Mouse (Mus musculus) hindbrain, embryonic 16.5 days (tissue): ENCODE data around the gene Nudt14. TPM values are rescaled to one million over a fixed set of nuclear protein-coding genes. Genes with fewer than 3 reads are reported as not detected.

Experiments used
- ATAC-seq: fragments of 200-750 bp; cut with Nextera tagmentation; 2 replicates; pipeline ENCODE4 v1.8.0; 2017; ENCODE audit warnings: moderate TSS enrichment, moderate library complexity
- H3K27ac ChIP-seq: fragments of 300-500 bp; sonication (generic); 2 replicates; pipeline ENCODE4 v1.5.1; 2014; ENCODE audit warnings: low read depth, mild to moderate bottlenecking, control low read depth, low read length, moderate library complexity
- H3K27me3 ChIP-seq: fragments of 300-500 bp; sonication (generic); replicated peaks from 2 replicates; pipeline ENCODE4 v1.6.1; 2014; ENCODE audit warnings: low read length; ENCODE audit not compliant: control insufficient read depth, insufficient read depth
- H3K36me3 ChIP-seq: fragments of 300-500 bp; sonication (generic); 2 replicates; pipeline ENCODE4 v1.6.1; 2014; ENCODE audit warnings: mild to moderate bottlenecking, low read length, moderate library complexity, mixed read lengths; ENCODE audit not compliant: control insufficient read depth, insufficient read depth
- H3K4me1 ChIP-seq: fragments of 300-500 bp; sonication (generic); 2 replicates; pipeline ENCODE4 v1.6.1; 2014; ENCODE audit warnings: low read depth, low read length; ENCODE audit not compliant: control insufficient read depth, insufficient read depth
- H3K4me2 ChIP-seq: fragments of 300-500 bp; sonication (generic); 2 replicates; pipeline ENCODE4 v1.6.1; 2014; ENCODE audit warnings: mild to moderate bottlenecking, low read length, control low read depth, moderate library complexity
- H3K4me3 ChIP-seq: fragments of 300-500 bp; sonication (generic); 2 replicates; pipeline ENCODE4 v1.5.1; 2014; ENCODE audit warnings: mild to moderate bottlenecking, low read length, control low read depth, moderate library complexity
- H3K9ac ChIP-seq: fragments of 300-500 bp; sonication (generic); 2 replicates; pipeline ENCODE4 v1.6.1; 2014; ENCODE audit warnings: low read depth, mild to moderate bottlenecking, control low read depth, low read length, moderate library complexity
- H3K9me3 ChIP-seq: fragments of 300-500 bp; sonication (generic); 2 replicates; pipeline ENCODE4 v1.6.1; 2014; ENCODE audit warnings: mild to moderate bottlenecking, low read length, moderate library complexity; ENCODE audit not compliant: control insufficient read depth
- WGBS: fragments of 180-500 bp; shearing (Covaris S2); extraction: QIAGEN DNeasy Blood & Tissue Kit; methylation state at CpG from one replicate; pipeline ENCODE4 v1.1.7; 2014; 5-methylcytosine and 5-hydroxymethylcytosine counted together
- polyA plus RNA-seq: library from polyadenylated mRNA; unstranded; fragments of >200 nt; fragmentation: Nextera tagmentation; extraction: Ambion mirVana; gene quantifications from 2 replicates; pipeline ENCODE4 v1.2.1, GENCODE M21; 2015

Nudt14 gene
- 54.2 and 57.3 TPM in 2 replicates for polyA plus RNA-seq

GRCm38 (mm10) chr12:112941776-112942713, at the start of gene Nudt14:
Gene Nudt14, minus strand, starts transcription at chr12:112942124.
- Histone ChIP-seq H3K36me3 (no peaks in the 10 kb centered on the region), H3K27me3 (no peaks in the 10 kb centered on the region), H3K4me1 (peaks cover 12% of the 10 kb centered on the region), H3K9ac (peak within 1 kb of the TSS; percentile 84), H3K27ac (peak within 1 kb of the TSS; percentile 80), H3K4me3 (peak within 1 kb of the TSS; percentile 67), H3K4me2 (peak within 1 kb of the TSS; percentile 81), H3K9me3 (no peaks in the 10 kb centered on the region)
- WGBS: 2% methylated on average over 58 of the region's 58 CpGs
- ATAC-seq: peak; percentile 84

- no peak overlapping the region for H3K4me2 ChIP-seq
- ATAC-seq: no peak
- 100% methylated on average over 2 of the region's 2 CpGs for WGBS
- no peak overlapping the region for H3K4me3 ChIP-seq
- peaks cover 17% of the 10 kb centered on the region; the same call in 1 of the 2 replicates for H3K36me3 ChIP-seq
- H3K4me1 ChIP-seq: no peaks in the 10 kb centered on the region
- H3K27ac ChIP-seq: no peak overlapping the region
- H3K9me3 ChIP-seq: no peaks in the 10 kb centered on the region
- H3K9ac ChIP-seq: no peak overlapping the region
- no peaks in the 10 kb centered on the region for H3K27me3 ChIP-seq
Observed at GRCm38 (mm10) chr12:112991444-112991843, 49.5 kb upstream of the Nudt14 start.

- no peaks in the 10 kb centered on the region for H3K27me3 ChIP-seq
- no peak overlapping the region for H3K27ac ChIP-seq
- no peak overlapping the region for H3K4me2 ChIP-seq
- H3K4me3 ChIP-seq: no peak overlapping the region
- H3K9me3 ChIP-seq: no peaks in the 10 kb centered on the region
- ATAC-seq: no peak
- WGBS: 84% methylated on average over 5 of the region's 5 CpGs
- peaks cover 17% of the 10 kb centered on the region; the same call in 1 of the 2 replicates for H3K36me3 ChIP-seq
- no peaks in the 10 kb centered on the region for H3K4me1 ChIP-seq
- no peak overlapping the region for H3K9ac ChIP-seq
Observed at GRCm38 (mm10) chr12:112990706-112991405, 48.9 kb upstream of the Nudt14 start.

- WGBS: 71% methylated on average over 6 of the region's 6 CpGs
- H3K9ac ChIP-seq: no peak overlapping the region
- H3K4me3 ChIP-seq: no peak overlapping the region
- no peak overlapping the region for H3K27ac ChIP-seq
- peaks cover 21% of the 10 kb centered on the region; the same call in 1 of the 2 replicates for H3K36me3 ChIP-seq
- no peak overlapping the region for H3K4me2 ChIP-seq
- no peak for ATAC-seq
- H3K27me3 ChIP-seq: no peaks in the 10 kb centered on the region
- no peaks in the 10 kb centered on the region for H3K4me1 ChIP-seq
- no peaks in the 10 kb centered on the region for H3K9me3 ChIP-seq
Observed at GRCm38 (mm10) chr12:112987877-112988276, 46.0 kb upstream of the Nudt14 start.

- Histone ChIP-seq H3K4me3 (no peak overlapping the region), H3K4me1 (no peaks in the 10 kb centered on the region), H3K27ac (no peak overlapping the region), H3K27me3 (no peaks in the 10 kb centered on the region), H3K4me2 (no peak overlapping the region), H3K9me3 (no peaks in the 10 kb centered on the region), H3K36me3 (peaks cover 24% of the 10 kb centered on the region; the same call in 1 of the 2 replicates), H3K9ac (no peak overlapping the region)
- 94% methylated on average over 6 of the region's 6 CpGs for WGBS
- ATAC-seq: no peak
Observed at GRCm38 (mm10) chr12:112985346-112985745, 43.4 kb upstream of the Nudt14 start.

- Histone ChIP-seq H3K4me2 (no peak overlapping the region), H3K4me1 (peaks cover 13% of the 10 kb centered on the region), H3K36me3 (peaks cover 32% of the 10 kb centered on the region), H3K4me3 (no peak overlapping the region), H3K9me3 (no peaks in the 10 kb centered on the region), H3K27me3 (no peaks in the 10 kb centered on the region), H3K9ac (no peak overlapping the region), H3K27ac (no peak overlapping the region)
- WGBS: 46% methylated on average over 2 of the region's 2 CpGs
- no peak for ATAC-seq
Observed at GRCm38 (mm10) chr12:112982031-112982430, 40.1 kb upstream of the Nudt14 start.

- H3K4me1 ChIP-seq: peaks cover 14% of the 10 kb centered on the region
- H3K9me3 ChIP-seq: no peaks in the 10 kb centered on the region
- H3K9ac ChIP-seq: peak overlapping the region; percentile 91
- no peaks in the 10 kb centered on the region for H3K27me3 ChIP-seq
- 40% methylated on average over 12 of the region's 12 CpGs for WGBS
- ATAC-seq: peak; percentile 0; the same call in 1 of the 2 replicates
- peaks cover 36% of the 10 kb centered on the region for H3K36me3 ChIP-seq
- peak overlapping the region; percentile 89 for H3K4me2 ChIP-seq
- H3K27ac ChIP-seq: peak overlapping the region; percentile 98
- H3K4me3 ChIP-seq: peak overlapping the region; percentile 73
Observed at GRCm38 (mm10) chr12:112977156-112977555, 35.2 kb upstream of the Nudt14 start.

- ATAC-seq: peak; percentile 96
- Histone ChIP-seq H3K4me1 (peaks cover 14% of the 10 kb centered on the region), H3K4me3 (peak within 1 kb of the TSS; percentile 73), H3K9ac (peak within 1 kb of the TSS; percentile 91), H3K27me3 (no peaks in the 10 kb centered on the region), H3K4me2 (peak within 1 kb of the TSS; percentile 89), H3K9me3 (no peaks in the 10 kb centered on the region), H3K27ac (peak within 1 kb of the TSS; percentile 98), H3K36me3 (peaks cover 36% of the 10 kb centered on the region)
- WGBS: under 1% methylated on average over 71 of the region's 80 CpGs
Observed at GRCm38 (mm10) chr12:112976371-112977073, 34.6 kb upstream of the Nudt14 start, which contains the start of gene Btbd6. Gene Btbd6, plus strand, starts transcription at chr12:112976482.
